Mouse (Mus musculus) small intestine, adult 2 months (tissue): Measurements from ENCODE around the gene Zc3hc1. TPM values are rescaled to one million over a fixed set of nuclear protein-coding genes. Genes with fewer than 3 reads are reported as not detected.

Experiments
- H3K27ac ChIP-seq: fragments of 200-500 bp; 2 replicates; pipeline ENCODE4 v1.5.1; 2012; ENCODE audit warnings: low read depth, low read length, control low read depth, inconsistent platforms; ENCODE audit not compliant: insufficient read depth
- H3K27me3 ChIP-seq: fragments of 200-500 bp; 2 replicates; pipeline ENCODE4 v1.6.1; 2012; ENCODE audit warnings: mild to moderate bottlenecking, moderate library complexity, low read length, inconsistent platforms; ENCODE audit not compliant: control insufficient read depth, insufficient read depth
- H3K36me3 ChIP-seq: fragments of 200-500 bp; 2 replicates; pipeline ENCODE4 v1.6.1; 2012; ENCODE audit warnings: mild to moderate bottlenecking, low read length, control low read depth, inconsistent platforms; ENCODE audit not compliant: control insufficient read depth, insufficient read depth
- H3K4me1 ChIP-seq: fragments of 200-500 bp; 2 replicates; pipeline ENCODE4 v1.6.1; 2012; ENCODE audit warnings: low read length, inconsistent platforms, mixed read lengths; ENCODE audit not compliant: control insufficient read depth, insufficient read depth, insufficient read length
- H3K4me3 ChIP-seq: fragments of 200-500 bp; 2 replicates; pipeline ENCODE4 v1.5.1; 2012; ENCODE audit warnings: low read depth, mild to moderate bottlenecking, control low read depth, inconsistent platforms, low read length, moderate library complexity
- CTCF ChIP-seq: fragments of 200-500 bp; IDR thresholded peaks from 2 replicates; pipeline ENCODE4 v1.5.1; 2012; ENCODE audit warnings: low read depth, mild to moderate bottlenecking, control low read depth, inconsistent platforms, low read length, moderate library complexity, mixed read lengths; ENCODE audit not compliant: insufficient replicate concordance, insufficient read length; ENCODE audit errors: extremely low read depth
- POLR2A ChIP-seq: fragments of 200-500 bp; IDR thresholded peaks from 2 replicates; pipeline ENCODE4 v1.6.1; 2012; ENCODE audit warnings: low read depth, mild to moderate bottlenecking, control low read depth, inconsistent platforms, low read length, moderate library complexity
- WGBS: fragments of 180-500 bp; shearing (Covaris S2); methylation state at CpG from one replicate; pipeline ENCODE4 v1.1.7; 2018; 5-methylcytosine and 5-hydroxymethylcytosine counted together
- polyA plus RNA-seq: library from polyadenylated mRNA; depleted of rRNA; stranded (reverse); fragments of >200 nt; gene quantifications from 2 replicates; pipeline ENCODE4 v1.2.3, GENCODE M21; 2012

Zc3hc1 gene
- polyA plus RNA-seq, 1 experiment: 5.9 TPM

DNA sequence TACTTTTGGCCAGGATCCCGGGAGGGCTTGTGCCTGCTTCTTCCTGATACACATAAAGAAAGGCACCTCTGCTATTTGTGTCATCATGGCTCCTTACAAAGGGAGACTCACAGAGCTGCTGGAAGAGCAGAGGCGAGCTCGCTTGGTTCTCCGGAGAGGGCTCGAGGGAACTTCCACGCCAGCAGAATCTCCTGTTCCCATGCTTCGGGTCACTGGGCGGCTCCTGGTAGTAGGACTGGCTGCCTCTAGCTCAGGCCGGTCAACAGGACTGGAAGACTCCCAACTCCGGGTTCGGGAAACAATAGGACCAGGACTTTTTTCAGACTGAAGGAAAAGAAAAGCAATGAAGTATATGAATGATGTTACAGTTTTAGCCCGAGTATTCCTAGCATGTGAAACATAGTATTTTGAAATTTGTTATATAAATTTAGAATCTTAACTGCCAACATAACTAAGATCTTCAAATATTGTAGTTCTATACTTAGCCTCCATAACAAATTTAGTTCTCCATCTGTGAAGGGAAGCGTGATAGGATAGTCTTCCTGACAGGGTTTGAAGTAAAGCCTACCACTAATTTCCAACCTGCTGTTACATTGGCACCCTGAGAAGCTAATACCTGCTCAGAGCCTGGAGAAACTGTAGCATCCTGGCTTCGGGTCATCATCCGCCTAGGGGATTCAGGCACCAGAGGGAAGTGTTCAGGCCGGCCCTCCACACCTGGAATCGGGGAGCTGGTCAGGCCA is 18.0 kb downstream of the Zc3hc1 start:
- WGBS: 92% methylated on average over 17 of the region's 17 CpGs
- no peaks in the 10 kb centered on the region for H3K4me1 ChIP-seq
- H3K27ac ChIP-seq: no peak overlapping the region
- H3K36me3 ChIP-seq: peaks cover 74% of the 10 kb centered on the region
- no peak overlapping the region for H3K4me3 ChIP-seq
- no peaks in the 10 kb centered on the region for H3K27me3 ChIP-seq
- TF ChIP-seq POLR2A: no peak
- no peak for TF ChIP-seq CTCF

- H3K36me3 ChIP-seq: peaks cover 66% of the 10 kb centered on the region
- TF ChIP-seq CTCF: no peak
- TF ChIP-seq POLR2A: no peak
- no peaks in the 10 kb centered on the region for H3K4me1 ChIP-seq
- H3K4me3 ChIP-seq: no peak overlapping the region
- 73% methylated on average over 3 of the region's 3 CpGs for WGBS
- H3K27ac ChIP-seq: no peak overlapping the region
- no peaks in the 10 kb centered on the region for H3K27me3 ChIP-seq
Observed at GRCm38 (mm10) chr6:30369291-30369690, 21.5 kb downstream of the Zc3hc1 start.

DNA sequence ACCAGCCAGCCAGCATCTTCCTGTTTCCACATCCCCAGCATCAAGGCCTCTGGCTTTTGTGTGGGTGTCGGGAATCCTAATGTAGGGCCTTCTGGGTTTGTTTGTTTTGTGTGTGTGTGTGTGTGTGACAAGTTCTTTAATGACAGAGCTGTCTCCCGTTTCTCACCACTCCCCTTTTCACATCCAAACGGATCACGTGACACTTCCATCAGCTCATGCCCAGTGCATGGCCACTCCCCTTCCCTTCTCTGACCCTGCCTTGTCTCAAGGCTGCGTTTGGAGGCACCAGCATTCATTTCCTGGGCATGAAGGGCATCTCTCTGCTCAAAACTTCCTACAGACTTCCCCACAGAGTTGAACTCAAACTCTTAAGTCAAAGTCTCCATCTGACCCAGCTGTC is 27.0 kb downstream of the Zc3hc1 start:
- H3K36me3 ChIP-seq: peaks cover 20% of the 10 kb centered on the region
- no peaks in the 10 kb centered on the region for H3K4me1 ChIP-seq
- WGBS: 27% methylated on average over 5 of the region's 5 CpGs
- H3K4me3 ChIP-seq: no peak overlapping the region
- no peak overlapping the region for H3K27ac ChIP-seq
- no peaks in the 10 kb centered on the region for H3K27me3 ChIP-seq
- TF ChIP-seq CTCF: no peak
- no peak for TF ChIP-seq POLR2A

DNA sequence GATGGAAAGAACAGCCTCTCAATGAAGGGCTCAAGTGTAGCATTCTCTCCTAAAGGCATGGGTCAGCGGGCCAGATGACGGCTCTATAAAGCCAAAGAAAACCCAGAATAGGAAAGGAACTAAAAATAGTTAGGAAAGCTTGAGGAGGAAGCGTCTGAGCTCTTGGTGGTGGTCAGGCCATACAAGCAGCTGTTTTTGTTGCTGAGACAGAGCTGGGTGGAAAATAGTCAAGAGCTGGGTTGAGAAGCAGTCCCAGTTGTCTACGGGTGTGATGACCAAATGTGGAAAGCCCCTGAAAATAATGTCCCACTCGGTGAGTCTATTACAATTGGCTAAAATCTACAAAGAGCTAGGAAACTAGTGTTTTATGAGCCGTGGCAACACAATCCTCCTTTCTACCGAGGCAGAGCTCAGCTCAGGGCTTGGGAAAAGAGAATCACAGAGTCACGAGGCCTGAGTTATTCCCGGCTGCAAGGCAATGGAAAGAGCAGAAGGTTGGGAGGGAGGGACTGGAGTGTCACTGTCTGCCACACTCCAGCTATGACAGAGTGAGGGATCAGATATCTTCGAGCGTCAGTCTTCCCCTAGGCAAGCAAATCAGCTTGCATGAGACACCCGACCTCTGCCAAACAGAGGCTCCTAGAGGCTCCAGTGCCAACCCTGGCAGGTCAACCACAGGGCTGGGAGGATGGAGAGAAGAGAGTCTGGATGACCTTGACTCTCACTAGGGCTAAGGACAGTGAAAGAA is 30.9 kb downstream of the Zc3hc1 start:
- H3K4me3 ChIP-seq: no peak overlapping the region
- H3K4me1 ChIP-seq: 0 out of 2 replicates have a peak, but pooled peaks cover 1% of the 10 kb centered on the region
- 77% methylated on average over 12 of the region's 12 CpGs for WGBS
- H3K27me3 ChIP-seq: no peaks in the 10 kb centered on the region
- no peak for TF ChIP-seq CTCF
- no peak overlapping the region for H3K27ac ChIP-seq
- H3K36me3 ChIP-seq: peaks cover 2% of the 10 kb centered on the region; the same call in 1 of the 2 replicates

GRCm38 (mm10) chr6:30357561-30358177 is 33.2 kb downstream of the Zc3hc1 start:
- WGBS: 15% methylated on average over 9 of the region's 9 CpGs
- TF ChIP-seq CTCF: peak; percentile 80; the same call in 1 of the 2 replicates
- no peak for TF ChIP-seq POLR2A
- no peak overlapping the region for H3K4me3 ChIP-seq
- H3K27ac ChIP-seq: no peak overlapping the region
- H3K36me3 ChIP-seq: no peaks in the 10 kb centered on the region
- H3K4me1 ChIP-seq: 0 out of 2 replicates have a peak, but pooled peaks cover 1% of the 10 kb centered on the region
- no peaks in the 10 kb centered on the region for H3K27me3 ChIP-seq

- Histone ChIP-seq H3K27ac (no peak overlapping the region), H3K27me3 (no peaks in the 10 kb centered on the region), H3K4me3 (no peak overlapping the region), H3K4me1 (0 out of 2 replicates have a peak, but pooled peaks cover 1% of the 10 kb centered on the region), H3K36me3 (no peaks in the 10 kb centered on the region)
- 87% methylated on average over 12 of the region's 12 CpGs for WGBS
- TF ChIP-seq POLR2A (no peak), CTCF (no peak)
Observed at GRCm38 (mm10) chr6:30356680-30357079, 34.1 kb downstream of the Zc3hc1 start.

DNA sequence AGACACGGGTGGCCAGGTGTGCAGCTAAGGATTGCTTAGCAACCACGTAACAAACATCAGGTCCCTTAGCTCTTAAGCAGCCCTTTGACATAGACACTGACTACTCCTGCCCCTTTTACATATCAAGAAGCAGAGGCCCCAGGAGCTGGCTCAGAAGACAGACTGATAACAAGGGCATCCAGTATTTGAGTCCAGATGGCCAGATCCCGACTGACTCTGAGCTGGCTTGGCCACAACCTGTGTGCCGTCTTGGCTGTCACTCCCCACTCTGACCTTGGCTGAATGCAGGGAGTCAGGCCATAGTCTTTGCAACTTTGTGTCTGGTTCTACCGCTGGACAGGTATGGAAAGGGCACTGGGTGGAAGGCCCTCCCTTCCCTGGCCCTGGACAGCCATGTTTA is 34.7 kb downstream of the Zc3hc1 start:
- Histone ChIP-seq H3K4me1 (0 out of 2 replicates have a peak, but pooled peaks cover 1% of the 10 kb centered on the region), H3K27ac (no peak overlapping the region), H3K4me3 (no peak overlapping the region), H3K36me3 (no peaks in the 10 kb centered on the region), H3K27me3 (no peaks in the 10 kb centered on the region)
- TF ChIP-seq POLR2A: no peak
- TF ChIP-seq CTCF: no peak
- 54% methylated on average over 5 of the region's 5 CpGs for WGBS
